ENCODE assay signal across 19 mouse cellular contexts in genomic region chr13:46515120-46515523, GRCm38 (mm10). TPM values are rescaled to one million over a fixed set of nuclear protein-coding genes. Genes with fewer than 3 reads are reported as not detected.
A peak's percentile ranks its signal among the peaks of the same experiment; 100 is the strongest.
DNase-seq lines count a peak whose midpoint lies in the region; ATAC-seq and TF ChIP-seq lines count a peak whose summit lies in the region.
"Had no signal": no experiment of that assay in that cellular context is flagged by ENCODE, and none has a peak within 500 bp of the region (broad histone marks: within the 10 kb centered on the region; RNA-seq: fewer than 3 reads in every experiment).

No protein-coding gene starts in this region.

- no peak for DNase-seq in heart, adult 8-10 months (ENCODE audit: low spot score)
- DNase-seq in CH12.LX (ENCODE audit: extremely low read depth) (peak; percentile 55), MEL-GATA-1-ER (ENCODE audit: extremely low read depth, low read depth) (peak; percentile 56)
- DNase-seq in lung, postnatal 25 days (ENCODE audit: low spot score): peak; percentile 53
- DNase-seq in thymus, postnatal 4 days: no peak
- no peak for DNase-seq in thymus, postnatal 10 days (ENCODE audit: low spot score in 2 of 2)
- DNase-seq: adrenal gland, postnatal 36 days; cerebellum, adult 18-20 months; gastrocnemius, postnatal 36 days; kidney, adult 18-20 months; thymus, adult 18-20 months had no signal

- no peaks in the 10 kb centered on the region for H3K79me2 ChIP-seq in CH12.LX (replicated peaks; ENCODE audit: control insufficient read depth, extremely low read depth, insufficient read depth, poor library complexity, severe bottlenecking)

- dilution Hi-C loops in CH12.LX (cut with MboI; ENCODE audit: extremely low pct_ligation_motif_present, extremely low pct_unique_long_range_greater_than_20kb, low sequenced_read_pairs): no loop called here

- no peak for ATAC-seq in heart, embryonic 13.5 days (ENCODE audit: extremely low read depth, insufficient number of reproducible peaks, low FRiP score, low TSS enrichment)
- ATAC-seq: midbrain, embryonic 16.5 days had no signal

- 49% methylated on average over 9 of the region's 9 CpGs for WGBS in heart, embryonic 13.5 days

- TF ChIP-seq POLR2A in CH12.LX (IDR thresholded peaks at IDR 0.05; ENCODE audit: low read depth, low read length): no peak

- TF ChIP-seq EP300 in CH12.LX (IDR thresholded peaks at IDR 0.05; ENCODE audit: low read length): no peak

- no peak for TF ChIP-seq CTCF in CH12.LX (conservative IDR thresholded peaks at IDR 0.05 in 1 of 2, IDR thresholded peaks at IDR 0.05 in 1 of 2; ENCODE audit: low read depth in 2 of 2, low read length in 2 of 2)

- H3K36me3 ChIP-seq in heart, embryonic 13.5 days: peaks cover 17% of the 10 kb centered on the region
- H3K36me3 ChIP-seq in CH12.LX (replicated peaks in 1 of 2; ENCODE audit: control insufficient read depth in 1 of 2, insufficient read depth in 1 of 2, low read length in 1 of 2): no peaks in the 10 kb centered on the region
- H3K36me3 ChIP-seq: hindbrain, embryonic 12.5 days; lung, embryonic 15.5 days; neural tube, embryonic 15.5 days; stomach, embryonic 15.5 days had no signal

- H3K4me3 ChIP-seq in heart, embryonic 13.5 days: no peak overlapping the region
- no peak overlapping the region for H3K4me3 ChIP-seq in CH12.LX (replicated peaks in 1 of 3; ENCODE audit: low read depth in 2 of 3, low read length in 2 of 3, poor library complexity in 1 of 3)
- H3K4me3 ChIP-seq: hindbrain, embryonic 12.5 days; lung, embryonic 15.5 days; neural tube, embryonic 15.5 days; stomach, embryonic 15.5 days had no signal

- H3K27ac ChIP-seq in heart, embryonic 13.5 days (replicated peaks): peak overlapping the region; percentile 91
- H3K27ac ChIP-seq in CH12.LX (ENCODE audit: insufficient read depth, low read depth): no peak overlapping the region
- H3K27ac ChIP-seq: hindbrain, embryonic 12.5 days; kidney, postnatal 0 days; neural tube, embryonic 15.5 days; stomach, embryonic 15.5 days had no signal

- H3K27me3 ChIP-seq in heart, embryonic 13.5 days (replicated peaks): no peaks in the 10 kb centered on the region
- H3K27me3 ChIP-seq in CH12.LX (replicated peaks): no peaks in the 10 kb centered on the region
- H3K27me3 ChIP-seq: hindbrain, embryonic 12.5 days; lung, embryonic 15.5 days; neural tube, embryonic 15.5 days; stomach, embryonic 15.5 days had no signal

- peak overlapping the region; percentile 42 for H3K4me2 ChIP-seq in heart, embryonic 13.5 days
- H3K4me2 ChIP-seq in CH12.LX (ENCODE audit: insufficient read depth, low read depth, poor library complexity, severe bottlenecking): peak overlapping the region; percentile 62; the same call in 1 of the 2 replicates
- H3K4me2 ChIP-seq: hindbrain, embryonic 12.5 days; liver, embryonic 11.5 days; lung, embryonic 15.5 days; neural tube, embryonic 15.5 days; stomach, embryonic 15.5 days had no signal

- peaks cover 40% of the 10 kb centered on the region for H3K4me1 ChIP-seq in heart, embryonic 13.5 days
- H3K4me1 ChIP-seq in CH12.LX (ENCODE audit: control insufficient read depth in 1 of 2, insufficient read depth in 2 of 2): peaks cover 14 to 27% of the 10 kb centered on the region in 2 experiments
- H3K4me1 ChIP-seq: hindbrain, embryonic 12.5 days; neural tube, embryonic 15.5 days; stomach, embryonic 15.5 days had no signal

- H3K9me3 ChIP-seq in heart, embryonic 13.5 days: peaks cover 6% of the 10 kb centered on the region
- peaks cover 5% of the 10 kb centered on the region for H3K9me3 ChIP-seq in CH12.LX (replicated peaks; ENCODE audit: low read length)
- H3K9me3 ChIP-seq: hindbrain, embryonic 12.5 days; lung, embryonic 15.5 days; neural tube, embryonic 15.5 days; stomach, embryonic 15.5 days had no signal

- in situ Hi-C loops in CH12.LX (cut with MboI; ENCODE audit: low pct_ligation_motif_present, low pct_unique_long_range_greater_than_20kb, low sequenced_read_pairs): no loop called here

- no peak overlapping the region for H3K9ac ChIP-seq in heart, embryonic 13.5 days
- no peak overlapping the region for H3K9ac ChIP-seq in CH12.LX (ENCODE audit: insufficient read depth, low read depth)
- H3K9ac ChIP-seq: hindbrain, embryonic 12.5 days; lung, embryonic 15.5 days; neural tube, embryonic 15.5 days; stomach, embryonic 15.5 days had no signal

- no peak for TF ChIP-seq RAD21 in CH12.LX (IDR thresholded peaks at IDR 0.05; ENCODE audit: low read depth, low read length)

TF ChIP-seq in CH12.LX, 34 proteins besides CTCF, POLR2A, EP300 and RAD21:
- TF ChIP-seq CHD2 (IDR thresholded peaks at IDR 0.05; ENCODE audit: low read length): no peak
- TF ChIP-seq BHLHE40 (IDR thresholded peaks at IDR 0.05; ENCODE audit: low read depth, low read length): no peak
- TF ChIP-seq MAZ (IDR thresholded peaks at IDR 0.05; ENCODE audit: low read depth, low read length): peak; percentile 66; the same call in 1 of the 2 replicates
TF ChIP-seq in CH12.LX: peak in this region for 1.

RNA-seq across cellular contexts. Expression of gene Cap2, which starts 13.5 kb away (rescaled TPM):
- polyA plus RNA-seq in heart, embryonic 13.5 days (2015; fragmentation: Nextera tagmentation; extraction: Ambion mirVana): 127 and 145 TPM in 2 replicates
- total RNA-seq in heart, adult 8-10 months (2022): 100 to 1,000 TPM; 137 to 160 (median 155) TPM
- total RNA-seq in CH12.LX (2012; rRNA removed): 0.04 TPM in 1 of 2 replicates, not detected in the other
- total RNA-seq in CH12.LX (2014; rRNA removed): 0.11 and 0.22 TPM in 2 replicates
- not detected in 2 replicates for polyA plus RNA-seq in CH12.LX (2012; ENCODE audit: insufficient read length, low read depth)

Comparison
In these comparisons a context has a peak if more than half of its experiments do, and no peak if none do; other contexts are left out.
1. DNase-seq: peak in CH12.LX (single experiment), MEL-GATA-1-ER (single experiment) and lung, postnatal 25 days (single experiment); none in heart, adult 8-10 months (single experiment), thymus, postnatal 4 days (single experiment) and thymus, postnatal 10 days (0 of 2).
2. RNA of gene Cap2, which starts 13.5 kb away (total RNA-seq): 137 to 160 TPM in heart, adult 8-10 months; 0.04 to 0.22 TPM in CH12.LX; every median in the first group is over 100 times any median in the second.